Comparison of ENCODE assay signal across 11 mouse cellular contexts in the genomic region with DNA sequence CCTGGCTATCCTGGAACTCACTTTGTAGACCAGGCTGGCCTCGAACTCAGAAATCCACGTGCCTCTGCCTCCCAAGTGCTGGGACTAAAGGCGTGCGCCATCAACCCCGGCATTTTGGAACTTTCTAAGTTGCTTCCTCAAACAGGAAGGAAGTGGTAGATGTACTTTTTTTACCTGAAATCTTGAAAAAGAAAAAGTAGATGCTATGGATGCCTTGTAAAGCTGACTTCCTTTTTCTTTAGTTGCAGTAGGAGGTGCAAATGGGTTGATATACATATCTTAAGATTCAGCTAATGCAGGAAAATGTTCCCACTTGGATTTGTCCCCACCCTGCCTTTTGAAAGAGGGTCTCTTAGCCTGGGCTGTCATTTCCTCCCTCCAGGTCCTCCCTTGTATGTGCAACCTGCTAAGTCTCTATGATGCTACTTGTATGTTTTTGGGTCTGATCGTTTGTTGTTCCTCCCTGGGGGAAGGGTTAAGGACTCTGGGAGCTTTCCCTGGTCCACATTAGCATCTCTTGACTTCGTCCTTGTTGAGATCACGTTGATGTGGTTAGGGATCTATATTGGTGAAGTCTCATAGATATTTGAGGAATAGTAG. TPM values are rescaled to one million over a fixed set of nuclear protein-coding genes. Genes with fewer than 3 reads are reported as not detected.
DNase-seq lines count a peak whose midpoint lies in the region; ATAC-seq lines count a peak whose summit lies in the region.
"Had no signal": no experiment of that assay in that cellular context is flagged by ENCODE, and none has a peak within 500 bp of the region (broad histone marks: within the 10 kb centered on the region; RNA-seq: fewer than 3 reads in every experiment).

No protein-coding gene starts in this region.

- peak overlapping the region; percentile 74; the same call in 1 of the 2 replicates for H3K4me2 ChIP-seq in forebrain, embryonic 14.5 days (ENCODE audit: low read length)
- no peak overlapping the region for H3K4me2 ChIP-seq in forebrain, embryonic 16.5 days (ENCODE audit: low read length)
- 0 out of 2 replicates have a peak overlapping the region, but pooled peaks have one; percentile 66 for H3K4me2 ChIP-seq in lung, embryonic 16.5 days (ENCODE audit: low read depth, low read length)
- H3K4me2 ChIP-seq in liver, embryonic 15.5 days, result peak overlapping the region; percentile 86

- peaks cover 9% of the 10 kb centered on the region for H3K4me1 ChIP-seq in forebrain, embryonic 14.5 days (ENCODE audit: control insufficient read depth, insufficient read depth, low read length)
- H3K4me1 ChIP-seq in forebrain, embryonic 16.5 days (replicated peaks; ENCODE audit: control insufficient read depth, insufficient read depth, low read length), result peaks cover 11% of the 10 kb centered on the region
- H3K4me1 ChIP-seq in lung, embryonic 16.5 days (replicated peaks; ENCODE audit: control insufficient read depth, insufficient read depth, low read length), result peaks cover 7% of the 10 kb centered on the region
- H3K4me1 ChIP-seq in liver, embryonic 15.5 days (replicated peaks), result peaks cover 43% of the 10 kb centered on the region

- no peak for DNase-seq in forebrain, embryonic 14.5 days (ENCODE audit: low spot score)
- no peak for DNase-seq in lung, adult 18-20 months
- DNase-seq in MEL-GATA-1-ER (ENCODE audit: extremely low read depth, low read depth), result peak; percentile 9
- DNase-seq in frontal cortex, adult 2 months (ENCODE audit: extremely low spot score in 1 of 2, low spot score in 1 of 2), result no peak
- DNase-seq in cerebellum, adult 18-20 months, result no peak
- DNase-seq: adrenal gland, postnatal 10 days; heart, adult 11 months; lung, postnatal 10 days had no signal

- no peaks in the 10 kb centered on the region for H3K9me3 ChIP-seq in forebrain, embryonic 14.5 days (replicated peaks; ENCODE audit: control insufficient read depth, low read length)
- H3K9me3 ChIP-seq in forebrain, embryonic 16.5 days (ENCODE audit: control insufficient read depth, low read length), result no peaks in the 10 kb centered on the region
- H3K9me3 ChIP-seq in lung, embryonic 16.5 days (ENCODE audit: control insufficient read depth, low read length), result no peaks in the 10 kb centered on the region
- H3K9me3 ChIP-seq in liver, embryonic 15.5 days (replicated peaks), result no peaks in the 10 kb centered on the region

- ATAC-seq in forebrain, embryonic 14.5 days, result no peak
- no peak for ATAC-seq in forebrain, embryonic 16.5 days
- ATAC-seq in lung, embryonic 16.5 days (ENCODE audit: low read depth), result no peak
- ATAC-seq in liver, embryonic 15.5 days (ENCODE audit: insufficient read depth), result no peak

- WGBS in forebrain, embryonic 14.5 days, result 97% methylated on average over 8 of the region's 8 CpGs
- WGBS in forebrain, embryonic 16.5 days, result 98% methylated on average over 8 of the region's 8 CpGs
- WGBS in lung, embryonic 16.5 days, result 93% methylated on average over 8 of the region's 8 CpGs
- WGBS in liver, embryonic 15.5 days (ENCODE audit: insufficient replicate concordance), result 71% methylated on average over 8 of the region's 8 CpGs

- no peak overlapping the region for H3K9ac ChIP-seq in forebrain, embryonic 14.5 days (ENCODE audit: low read length)
- no peak overlapping the region for H3K9ac ChIP-seq in forebrain, embryonic 16.5 days (replicated peaks; ENCODE audit: low read depth, low read length)
- no peak overlapping the region for H3K9ac ChIP-seq in lung, embryonic 16.5 days (ENCODE audit: low read length)
- H3K9ac ChIP-seq in liver, embryonic 15.5 days, result no peak overlapping the region

- H3K27me3 ChIP-seq in forebrain, embryonic 14.5 days (replicated peaks; ENCODE audit: control insufficient read depth, insufficient read depth, low read length), result no peaks in the 10 kb centered on the region
- H3K27me3 ChIP-seq in forebrain, embryonic 16.5 days (replicated peaks; ENCODE audit: control insufficient read depth, insufficient read depth, low read length), result no peaks in the 10 kb centered on the region
- no peaks in the 10 kb centered on the region for H3K27me3 ChIP-seq in lung, embryonic 16.5 days (ENCODE audit: control insufficient read depth, insufficient read depth, low read depth, low read length)
- H3K27me3 ChIP-seq in liver, embryonic 15.5 days, result no peaks in the 10 kb centered on the region

- H3K27ac ChIP-seq in forebrain, embryonic 14.5 days (ENCODE audit: low read depth, low read length), result no peak overlapping the region
- no peak overlapping the region for H3K27ac ChIP-seq in forebrain, embryonic 16.5 days (ENCODE audit: low read length)
- H3K27ac ChIP-seq in lung, embryonic 16.5 days (ENCODE audit: low read length), result no peak overlapping the region
- H3K27ac ChIP-seq in liver, embryonic 15.5 days (replicated peaks), result no peak overlapping the region

- H3K4me3 ChIP-seq in forebrain, embryonic 14.5 days (ENCODE audit: low read depth, low read length), result no peak overlapping the region
- no peak overlapping the region for H3K4me3 ChIP-seq in forebrain, embryonic 16.5 days (replicated peaks; ENCODE audit: low read length)
- no peak overlapping the region for H3K4me3 ChIP-seq in lung, embryonic 16.5 days (ENCODE audit: low read length)
- 0 out of 2 replicates have a peak overlapping the region, but pooled peaks have one; percentile 5 for H3K4me3 ChIP-seq in liver, embryonic 15.5 days (replicated peaks)

- H3K36me3 ChIP-seq in forebrain, embryonic 14.5 days (ENCODE audit: control insufficient read depth, insufficient read depth, low read length), result peaks cover 26% of the 10 kb centered on the region
- H3K36me3 ChIP-seq in forebrain, embryonic 16.5 days (ENCODE audit: control insufficient read depth, insufficient read depth), result peaks cover 11% of the 10 kb centered on the region; the same call in 1 of the 2 replicates
- H3K36me3 ChIP-seq in lung, embryonic 16.5 days (ENCODE audit: control insufficient read depth, insufficient read depth, low read length), result peaks cover 19% of the 10 kb centered on the region
- peaks cover 28% of the 10 kb centered on the region for H3K36me3 ChIP-seq in liver, embryonic 15.5 days (replicated peaks)

RNA-seq across cellular contexts. Expression of gene Zfp280b, which starts 1.7 kb away (rescaled TPM):
- 11.7 and 12.2 TPM in 2 replicates for polyA plus RNA-seq in forebrain, embryonic 14.5 days (2014; fragmentation: Nextera tagmentation; extraction: Ambion mirVana)
- polyA plus RNA-seq in forebrain, embryonic 16.5 days (2015; fragmentation: Nextera tagmentation; extraction: Ambion mirVana), result 12.1 and 12.5 TPM in 2 replicates
- polyA plus RNA-seq in lung, embryonic 16.5 days (2015; fragmentation: Nextera tagmentation; extraction: Ambion mirVana), result 18.6 TPM in 2 replicates
- polyA plus RNA-seq in liver, embryonic 15.5 days (2015; fragmentation: Nextera tagmentation; extraction: Ambion mirVana), result 10.8 and 11.2 TPM in 2 replicates
- polyA plus RNA-seq in frontal cortex, adult 2 months (2012; rRNA removed), result 8.8 and 9.7 TPM in 2 replicates
